Mouse (Mus musculus) myocyte (in vitro differentiated cells): ENCODE measurements around the gene Taf3. TPM values are rescaled to one million over a fixed set of nuclear protein-coding genes. Genes with fewer than 3 reads are reported as not detected.

ENCODE experiments used
- H3K27me3 ChIP-seq: one replicate; pipeline ENCODE4 v1.6.1; 2011; ENCODE audit not compliant: control insufficient read depth, insufficient read depth, insufficient read length
- H3K36me3 ChIP-seq: one replicate; pipeline ENCODE4 v1.6.1; 2011; ENCODE audit not compliant: control insufficient read depth, insufficient read depth
- H3K4me2 ChIP-seq: one replicate; pipeline ENCODE4 v1.6.1; 2011; ENCODE audit warnings: low read depth, control low read depth
- H3K4me3 ChIP-seq: one replicate; pipeline ENCODE4 v1.5.1; 2011; ENCODE audit warnings: mild to moderate bottlenecking, control low read depth, moderate library complexity
- H3K79me2 ChIP-seq: one replicate; pipeline ENCODE4 v1.6.1; 2011; ENCODE audit not compliant: control insufficient read depth, insufficient read depth
- H3ac ChIP-seq: one replicate; pipeline ENCODE4 v1.6.1; 2011; ENCODE audit not compliant: control insufficient read depth, insufficient read length
- CEBPB ChIP-seq: IDR thresholded peaks from 2 replicates; pipeline ENCODE4 v1.6.1; 2011; ENCODE audit warnings: mild to moderate bottlenecking, moderate library complexity; ENCODE audit not compliant: poor library complexity, insufficient read depth, severe bottlenecking
- E2F4 ChIP-seq: IDR thresholded peaks from one replicate; pipeline ENCODE4 v1.6.1; 2011; ENCODE audit warnings: mild to moderate bottlenecking, control low read depth, moderate library complexity; ENCODE audit not compliant: insufficient read depth
- MAX ChIP-seq: IDR thresholded peaks from one replicate; pipeline ENCODE4 v1.6.1; 2011; ENCODE audit warnings: low read depth, mild to moderate bottlenecking, control low read depth
- MYOD1 ChIP-seq, 3 experiments: IDR thresholded peaks; one replicate each; pipeline ENCODE4 v1.6.1; 2011; ENCODE audit warnings: control low read depth in 2 of 3, low read depth in 2 of 3, mild to moderate bottlenecking in 2 of 3, moderate library complexity in 1 of 3; ENCODE audit not compliant: insufficient read length in 2 of 3, control insufficient read depth in 1 of 3
- MYOG ChIP-seq, 3 experiments: IDR thresholded peaks; one replicate each; pipeline ENCODE4 v1.6.1; 2011; ENCODE audit warnings: control low read depth in 2 of 3, low read depth in 2 of 3, mild to moderate bottlenecking in 2 of 3; ENCODE audit not compliant: insufficient read length in 2 of 3, control insufficient read depth in 1 of 3, insufficient read depth in 1 of 3
- POLR2A ChIP-seq: IDR thresholded peaks from one replicate; pipeline ENCODE4 v1.6.1; 2011; ENCODE audit warnings: low read depth, mild to moderate bottlenecking, control low read depth, moderate library complexity; ENCODE audit not compliant: insufficient read length
- POLR2AphosphoS2 ChIP-seq: IDR thresholded peaks from one replicate; pipeline ENCODE4 v1.6.1; 2011; ENCODE audit warnings: low read depth, control low read depth; ENCODE audit not compliant: insufficient read length
- REST ChIP-seq: IDR thresholded peaks from one replicate; pipeline ENCODE4 v1.6.1; 2011; ENCODE audit warnings: mild to moderate bottlenecking, control low read depth, moderate library complexity; ENCODE audit not compliant: insufficient read depth, insufficient read length
- SRF ChIP-seq: IDR thresholded peaks from one replicate; pipeline ENCODE4 v1.6.1; 2011; ENCODE audit warnings: low read depth; ENCODE audit not compliant: control insufficient read depth, insufficient read length
- TCF12 ChIP-seq: IDR thresholded peaks from one replicate; pipeline ENCODE4 v1.6.1; 2011; ENCODE audit warnings: mild to moderate bottlenecking, control low read depth; ENCODE audit not compliant: poor library complexity, insufficient read depth, severe bottlenecking
- TCF3 ChIP-seq: IDR thresholded peaks from one replicate; pipeline ENCODE4 v1.6.1; 2011; ENCODE audit warnings: low read depth, control low read depth; ENCODE audit not compliant: insufficient read length
- USF1 ChIP-seq: IDR thresholded peaks from one replicate; pipeline ENCODE4 v1.6.1; 2011; ENCODE audit warnings: low read depth, mild to moderate bottlenecking, control low read depth, moderate library complexity
- polyA plus RNA-seq: library from polyadenylated mRNA; unstranded; fragments of >200 nt; fragmentation: generic; extraction: Trizol; gene quantifications from one replicate; pipeline ENCODE4 v1.2.1, GENCODE M21; 2012; ENCODE audit warnings: missing spikeins

Gene Taf3
- 6.6 TPM for polyA plus RNA-seq

- Histone ChIP-seq H3K4me3 (peak within 1 kb of the TSS; percentile 86), H3K79me2 (peaks cover 31% of the 10 kb centered on the region)
- TF ChIP-seq CEBPB (no peak), MYOD1 (IDR thresholded peaks at IDR 0.05; ENCODE audit: control insufficient read depth in 1 of 3, insufficient read length in 2 of 3, low read depth in 2 of 3) (peak in 2 of 3 experiments; percentile 72 to 74), TCF3 (no peak), MAX (no peak), POLR2AphosphoS2 (peak; percentile 82), USF1 (no peak), TCF12 (no peak), REST (no peak), POLR2A (peak; percentile 84), E2F4 (no peak), SRF (peak; percentile 78), MYOG (IDR thresholded peaks at IDR 0.05; ENCODE audit: control insufficient read depth in 1 of 3, insufficient read depth in 1 of 3, insufficient read length in 2 of 3, low read depth in 2 of 3) (peak in 1 of 3 experiments; percentile 76)
Observed at GRCm38 (mm10) chr2:10048461-10048860, at the start of gene Taf3. Gene Taf3 (minus strand): TSS chr2:10048596.

GRCm38 (mm10) chr2:10094327-10095100 is 46.1 kb upstream of the Taf3 start:
- Histone ChIP-seq H3K79me2 (no peaks in the 10 kb centered on the region), H3ac (no peak overlapping the region), H3K36me3 (peaks cover 24% of the 10 kb centered on the region), H3K4me3 (no peak overlapping the region), H3K4me2 (no peak overlapping the region), H3K27me3 (no peaks in the 10 kb centered on the region)
- TF ChIP-seq USF1 = no peak
- no peak for TF ChIP-seq SRF
- TF ChIP-seq CEBPB = no peak
- TF ChIP-seq TCF12 = no peak
- no peak for TF ChIP-seq MYOD1 (IDR thresholded peaks at IDR 0.05; ENCODE audit: control insufficient read depth in 1 of 3, insufficient read length in 2 of 3, low read depth in 2 of 3)

More at GRCm38 (mm10) chr2:10048461-10048860, at the start of gene Taf3:
- Histone ChIP-seq H3K27me3 (no peaks in the 10 kb centered on the region), H3K36me3 (no peaks in the 10 kb centered on the region), H3K4me2 (peak within 1 kb of the TSS; percentile 88), H3ac (peak within 1 kb of the TSS; percentile 18)

GRCm38 (mm10) chr2:10087256-10087850 is 39.0 kb upstream of the Taf3 start:
- peaks cover 30% of the 10 kb centered on the region for H3K36me3 ChIP-seq
- TF ChIP-seq E2F4 (no peak), MYOG (IDR thresholded peaks at IDR 0.05; ENCODE audit: control insufficient read depth in 1 of 3, insufficient read depth in 1 of 3, insufficient read length in 2 of 3, low read depth in 2 of 3) (peak in 1 of 3 experiments; percentile 11), POLR2AphosphoS2 (no peak), MYOD1 (IDR thresholded peaks at IDR 0.05; ENCODE audit: control insufficient read depth in 1 of 3, insufficient read length in 2 of 3, low read depth in 2 of 3) (peak in 1 of 3 experiments; percentile 10)
- peaks cover 44% of the 10 kb centered on the region for H3K79me2 ChIP-seq
- H3ac ChIP-seq = no peak overlapping the region
- H3K4me2 ChIP-seq = no peak overlapping the region
- H3K4me3 ChIP-seq = no peak overlapping the region
- H3K27me3 ChIP-seq = no peaks in the 10 kb centered on the region

- Histone ChIP-seq H3K27me3 (no peaks in the 10 kb centered on the region), H3K79me2 (peaks cover 75% of the 10 kb centered on the region), H3K4me3 (no peak overlapping the region), H3ac (no peak overlapping the region), H3K36me3 (peaks cover 7% of the 10 kb centered on the region), H3K4me2 (no peak overlapping the region)
- TF ChIP-seq MYOD1 (IDR thresholded peaks at IDR 0.05; ENCODE audit: control insufficient read depth in 1 of 3, insufficient read length in 2 of 3, low read depth in 2 of 3) = no peak
- TF ChIP-seq E2F4 = no peak
- no peak for TF ChIP-seq CEBPB
- no peak for TF ChIP-seq MYOG (IDR thresholded peaks at IDR 0.05; ENCODE audit: control insufficient read depth in 1 of 3, insufficient read depth in 1 of 3, insufficient read length in 2 of 3, low read depth in 2 of 3)
- TF ChIP-seq USF1 = no peak
- no peak for TF ChIP-seq REST
- TF ChIP-seq POLR2AphosphoS2 = no peak
- TF ChIP-seq POLR2A = no peak
- TF ChIP-seq TCF12 = no peak
- TF ChIP-seq TCF3 = no peak
Observed at GRCm38 (mm10) chr2:10082737-10083136, 34.3 kb upstream of the Taf3 start.
